Mouse (Mus musculus): ENCODE data around the gene Dazap1.

The Dazap1 gene

DNA sequence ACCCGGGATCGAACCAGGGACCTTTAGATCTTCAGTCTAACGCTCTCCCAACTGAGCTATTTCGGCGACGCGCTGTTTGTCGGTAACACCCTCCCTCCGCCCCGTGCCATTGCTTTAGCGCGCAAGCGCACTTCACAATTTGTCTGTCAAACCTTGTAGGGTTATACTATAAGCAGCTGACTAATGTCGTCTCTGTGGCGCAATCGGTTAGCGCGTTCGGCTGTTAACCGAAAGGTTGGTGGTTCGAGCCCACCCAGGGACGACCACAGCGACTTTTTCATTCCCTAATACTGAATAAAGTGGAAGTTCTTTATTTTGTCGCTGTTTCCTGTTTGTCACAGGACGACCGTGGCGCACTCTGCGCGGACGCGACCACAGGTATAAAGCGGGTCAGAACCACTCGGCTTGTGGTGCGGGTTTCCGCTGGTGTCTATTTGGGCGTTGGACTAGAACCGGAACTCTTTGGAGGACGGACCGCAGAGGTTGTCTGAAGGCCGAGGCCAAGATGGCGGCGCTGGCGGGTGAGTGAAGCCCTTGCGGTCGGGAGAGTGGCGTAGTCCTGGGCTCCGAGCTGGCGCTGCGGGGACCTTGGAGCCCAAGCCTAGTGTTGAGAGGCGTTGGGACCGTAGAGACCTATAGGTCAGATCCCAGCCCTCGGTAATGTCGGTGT is 12.2 kb upstream of the Dazap1 start, which contains the start of gene Ndufs7:
Gene Ndufs7, plus strand, starts transcription at position 151 of the 670 bp plus-strand sequence.
- under 1% methylated on average over 53 of the region's 53 CpGs for WGBS

GRCm38 (mm10) chr10:80250059-80250458 is 11.2 kb upstream of the Dazap1 start:
- WGBS: 22% methylated on average over 2 of the region's 2 CpGs

- 78% methylated on average over 4 of the region's 4 CpGs for WGBS
Measured at GRCm38 (mm10) chr10:80250573-80250972, 10.7 kb upstream of the Dazap1 start.

GRCm38 (mm10) chr10:80252493-80253274 is 8.6 kb upstream of the Dazap1 start:
- WGBS: 89% methylated on average over 11 of the region's 11 CpGs

DNA sequence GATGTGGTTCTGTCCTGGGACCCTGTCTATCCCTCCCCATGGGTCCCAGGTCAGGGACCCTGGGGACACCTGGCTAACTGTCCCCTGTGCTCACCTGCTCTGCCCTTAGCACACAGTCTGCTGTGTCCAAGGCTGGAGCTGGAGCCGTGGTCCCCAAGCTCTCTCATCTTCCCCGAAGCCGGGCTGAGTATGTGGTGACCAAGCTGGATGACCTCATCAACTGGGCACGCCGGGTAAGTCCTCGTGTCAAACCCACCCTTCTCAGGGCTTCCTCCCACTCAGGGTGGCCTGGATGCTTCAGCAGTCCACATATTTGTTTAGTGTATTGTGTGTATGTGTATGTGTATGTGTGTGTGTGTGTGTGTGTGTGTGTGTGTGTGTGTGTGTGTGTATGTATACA is 7.7 kb upstream of the Dazap1 start:
- WGBS: 74% methylated on average over 6 of the region's 6 CpGs

DNA sequence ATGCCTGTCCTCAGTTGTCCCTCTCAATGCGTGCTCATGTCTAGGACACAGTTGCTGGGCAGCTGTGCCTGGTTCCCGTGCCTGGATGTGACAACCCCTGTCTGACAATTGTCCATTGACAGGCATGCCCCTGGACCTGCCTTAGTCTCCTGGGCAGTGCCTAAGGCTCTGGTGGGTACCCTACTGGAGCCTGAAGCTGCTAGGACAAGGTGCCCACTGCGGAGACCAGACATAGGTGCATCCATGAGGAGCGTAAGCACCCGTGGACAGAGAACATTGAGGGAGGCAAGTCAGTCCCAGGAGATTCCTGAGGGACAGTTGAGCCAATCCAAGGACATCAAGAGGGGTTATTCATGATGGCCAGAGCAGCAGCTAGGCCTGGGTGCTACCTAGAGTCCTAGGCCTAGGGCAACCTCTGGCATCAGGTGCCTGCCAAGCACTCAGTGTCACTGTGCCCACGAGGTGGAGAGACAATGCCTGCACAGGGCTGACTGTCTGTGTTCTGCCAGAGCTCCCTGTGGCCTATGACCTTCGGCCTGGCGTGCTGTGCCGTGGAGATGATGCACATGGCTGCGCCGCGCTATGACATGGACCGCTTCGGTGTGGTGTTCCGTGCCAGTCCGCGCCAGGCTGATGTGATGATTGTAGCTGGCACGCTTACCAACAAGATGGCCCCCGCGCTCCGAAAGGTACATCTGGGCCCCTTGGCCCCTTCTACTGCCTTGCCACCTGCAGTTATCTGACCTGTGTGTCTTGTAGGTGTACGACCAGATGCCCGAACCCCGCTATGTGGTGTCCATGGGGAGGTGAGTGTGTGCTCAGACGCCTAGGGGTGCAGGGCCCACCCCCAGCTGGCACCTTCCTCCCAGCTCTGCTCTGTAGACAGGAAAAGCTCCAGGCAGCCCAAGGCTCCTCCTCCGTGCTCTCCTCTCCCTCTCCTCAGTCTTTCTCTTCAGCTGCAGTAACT is 6.7 kb upstream of the Dazap1 start:
- 88% methylated on average over 26 of the region's 26 CpGs for WGBS

- WGBS: 77% methylated on average over 5 of the region's 5 CpGs
Measured at GRCm38 (mm10) chr10:80255881-80256535, 5.3 kb upstream of the Dazap1 start.

- 73% methylated on average over 2 of the region's 2 CpGs for WGBS
Measured at GRCm38 (mm10) chr10:80257936-80258335, 3.4 kb upstream of the Dazap1 start.

DNA sequence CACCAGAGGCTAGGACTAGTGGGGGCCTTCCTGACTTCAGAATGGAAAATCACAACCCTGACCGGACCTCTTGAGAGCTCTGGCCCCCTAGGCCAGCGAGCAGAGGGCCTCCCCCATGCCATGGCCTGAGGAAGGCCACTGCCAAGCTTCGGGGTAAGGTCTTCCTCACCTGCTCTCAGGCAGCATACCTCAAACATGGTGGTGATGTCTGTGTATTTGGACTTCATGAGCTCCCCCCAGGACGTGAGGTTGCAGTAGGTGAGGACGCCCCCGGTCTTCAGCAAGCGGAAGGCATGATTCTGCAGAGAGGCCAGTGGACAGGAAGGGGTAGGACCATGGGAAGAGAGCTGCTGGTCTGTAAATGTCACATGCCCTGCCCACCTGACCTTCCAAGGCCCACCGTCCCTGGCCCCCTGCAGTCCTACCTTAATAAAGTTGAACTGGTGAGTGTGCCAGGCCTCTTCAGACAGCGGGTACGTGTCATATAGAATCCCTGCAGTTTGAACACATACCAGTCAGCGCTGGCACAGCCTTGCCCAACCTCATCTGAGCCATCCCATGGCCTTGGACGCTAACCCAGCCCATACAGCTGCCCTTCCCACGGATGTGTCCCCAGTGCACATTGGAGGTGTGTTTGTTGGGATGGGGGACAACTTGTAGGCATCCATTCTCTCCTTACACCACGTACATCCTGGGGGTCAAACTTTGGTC is 2.4 kb upstream of the Dazap1 start:
- 85% methylated on average over 14 of the region's 14 CpGs for WGBS

GRCm38 (mm10) chr10:80259463-80259805 is 1.9 kb upstream of the Dazap1 start:
- 59% methylated on average over 6 of the region's 6 CpGs for WGBS

DNA sequence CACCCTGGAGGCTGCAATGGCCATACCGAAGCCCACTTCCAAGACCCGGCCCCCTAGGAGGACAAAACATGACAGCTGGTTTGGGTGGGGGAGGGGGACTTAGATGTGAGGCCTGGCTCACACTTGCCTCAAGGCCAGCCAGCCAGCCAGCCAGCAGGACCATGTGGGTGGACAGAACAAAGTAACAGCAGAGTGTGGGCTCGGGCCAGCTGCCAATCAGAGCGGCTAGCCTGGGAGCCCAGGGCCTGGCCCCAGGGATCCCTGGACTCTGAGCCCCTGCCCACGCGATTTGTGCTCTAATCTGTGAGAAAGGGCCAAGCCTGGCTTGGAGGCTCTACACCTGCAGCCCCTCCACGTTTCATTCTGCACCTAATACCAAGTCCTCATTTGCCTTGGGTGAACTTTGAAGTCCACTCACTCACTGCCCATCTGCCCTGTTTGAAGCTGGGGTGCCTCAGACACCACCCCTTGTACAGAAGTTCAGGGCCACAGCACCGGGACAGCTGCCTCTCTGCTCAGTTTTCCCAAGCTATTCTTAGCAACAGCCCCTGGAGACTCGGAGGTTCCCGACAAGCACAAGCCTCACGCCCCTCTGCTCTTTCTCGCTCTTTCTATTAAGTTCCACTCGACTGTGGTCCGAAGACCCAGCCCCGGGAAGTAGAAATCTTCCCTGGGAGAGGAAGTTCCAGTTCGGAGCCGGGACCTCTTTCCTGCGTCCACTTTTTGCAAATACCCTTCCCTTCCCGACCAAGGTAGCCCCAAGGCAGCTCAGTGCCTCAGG is 1.2 kb upstream of the Dazap1 start:
- 5% methylated on average over 19 of the region's 19 CpGs for WGBS

GRCm38 (mm10) chr10:80261585-80261968 is 291 bp downstream of the Dazap1 start:
- WGBS: under 1% methylated on average over 14 of the region's 14 CpGs

GRCm38 (mm10) chr10:80262169-80262568 is 883 bp downstream of the Dazap1 start:
- 63% methylated on average over 12 of the region's 12 CpGs for WGBS

- WGBS: 85% methylated on average over 10 of the region's 10 CpGs
Measured at GRCm38 (mm10) chr10:80262776-80263365, 1.6 kb downstream of the Dazap1 start.

GRCm38 (mm10) chr10:80264341-80265148 is 3.3 kb downstream of the Dazap1 start:
- under 1% methylated on average over 81 of the region's 81 CpGs for WGBS

DNA sequence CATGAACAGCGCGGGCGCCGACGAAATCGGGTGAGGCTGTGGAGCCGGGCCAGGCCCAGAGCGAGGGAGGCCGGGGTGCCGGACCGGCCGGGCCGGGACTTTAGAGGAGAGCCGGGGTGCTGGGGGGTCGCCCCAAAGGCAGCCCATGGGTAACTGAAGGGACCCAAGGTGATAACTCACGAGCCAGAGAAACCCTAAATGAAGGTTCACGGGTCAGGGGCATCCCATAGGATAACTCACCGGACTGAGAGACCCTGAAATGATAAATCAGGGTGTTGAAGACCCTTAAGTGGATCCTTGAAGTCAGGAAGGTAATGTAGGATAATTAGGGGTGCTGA is 3.8 kb downstream of the Dazap1 start:
- 1% methylated on average over 18 of the region's 18 CpGs for WGBS

- 80% methylated on average over 2 of the region's 2 CpGs for WGBS
Measured at GRCm38 (mm10) chr10:80270099-80270498, 8.8 kb downstream of the Dazap1 start.

GRCm38 (mm10) chr10:80270734-80271181 is 9.5 kb downstream of the Dazap1 start:
- 36% methylated on average over 6 of the region's 6 CpGs for WGBS
